Mouse (Mus musculus) hindbrain, postnatal 0 days (tissue): ENCODE results near the gene 1600015I10Rik. TPM values are rescaled to one million over a fixed set of nuclear protein-coding genes. Genes with fewer than 3 reads are reported as not detected.
"Not testable (repeated sequence)": the region's sequence is repeated elsewhere in the genome, so short reads cannot be mapped to it uniquely, and the experiment has no call there.

Experiments
- ATAC-seq: fragments of 200-750 bp; cut with Nextera tagmentation; 2 replicates; pipeline ENCODE4 v1.8.0; 2017; ENCODE audit warnings: mild to moderate bottlenecking, moderate TSS enrichment, moderate library complexity
- DNase-seq: peaks from one replicate; pipeline ENCODE4 v3.0.0-alpha.2; 2015; ENCODE audit warnings: low spot score
- H3K27ac ChIP-seq: fragments of 300-500 bp; sonication (generic); 2 replicates; pipeline ENCODE4 v1.5.1; 2014; ENCODE audit warnings: mild to moderate bottlenecking
- H3K27me3 ChIP-seq: fragments of 300-500 bp; sonication (generic); 2 replicates; pipeline ENCODE4 v1.6.1; 2014; ENCODE audit warnings: low read length, mixed read lengths; ENCODE audit not compliant: insufficient read depth
- H3K36me3 ChIP-seq: fragments of 300-500 bp; sonication (generic); 2 replicates; pipeline ENCODE4 v1.6.1; 2014; ENCODE audit warnings: low read length, mixed read lengths; ENCODE audit not compliant: insufficient read depth
- H3K4me1 ChIP-seq: fragments of 300-500 bp; sonication (generic); 2 replicates; pipeline ENCODE4 v1.6.1; 2014; ENCODE audit warnings: antibody characterized with exemption, low read length, mixed read lengths; ENCODE audit not compliant: insufficient read depth
- H3K4me2 ChIP-seq: fragments of 300-500 bp; sonication (generic); 2 replicates; pipeline ENCODE4 v1.6.1; 2014; ENCODE audit warnings: low read depth, mild to moderate bottlenecking, low read length, moderate library complexity, mixed read lengths
- H3K4me3 ChIP-seq: fragments of 300-500 bp; sonication (generic); 2 replicates; pipeline ENCODE4 v1.5.1; 2014; ENCODE audit warnings: low read length
- H3K9ac ChIP-seq: fragments of 300-500 bp; sonication (generic); replicated peaks from 2 replicates; pipeline ENCODE4 v1.6.1; 2014; ENCODE audit warnings: mild to moderate bottlenecking, low read length, moderate library complexity, mixed read lengths
- H3K9me3 ChIP-seq: fragments of 300-500 bp; sonication (generic); 2 replicates; pipeline ENCODE4 v1.6.1; 2016; ENCODE audit warnings: low read length, mixed read lengths
- CTCF ChIP-seq: IDR thresholded peaks from 2 replicates; pipeline ENCODE4 v1.5.1; 2016; ENCODE audit warnings: antibody characterized with exemption, control low read depth, low read depth
- WGBS: fragments of 180-500 bp; shearing (Covaris S2); extraction: QIAGEN DNeasy Blood & Tissue Kit; methylation state at CpG from one replicate; pipeline ENCODE4 v1.1.7; 2014; 5-methylcytosine and 5-hydroxymethylcytosine counted together
- polyA plus RNA-seq: library from polyadenylated mRNA; unstranded; fragments of >200 nt; fragmentation: Nextera tagmentation; extraction: Ambion mirVana; gene quantifications from 2 replicates; pipeline ENCODE4 v1.2.1, GENCODE M21; 2015
- total RNA-seq: library from RNA; depleted of rRNA; stranded (reverse); fragments of >200 nt; gene quantifications from 2 replicates; pipeline ENCODE4 v1.2.3, GENCODE M21; 2014; rRNA removed

Gene 1600015I10Rik
- total RNA-seq (not detected in 2 replicates), polyA plus RNA-seq (not detected in 2 replicates)

DNA sequence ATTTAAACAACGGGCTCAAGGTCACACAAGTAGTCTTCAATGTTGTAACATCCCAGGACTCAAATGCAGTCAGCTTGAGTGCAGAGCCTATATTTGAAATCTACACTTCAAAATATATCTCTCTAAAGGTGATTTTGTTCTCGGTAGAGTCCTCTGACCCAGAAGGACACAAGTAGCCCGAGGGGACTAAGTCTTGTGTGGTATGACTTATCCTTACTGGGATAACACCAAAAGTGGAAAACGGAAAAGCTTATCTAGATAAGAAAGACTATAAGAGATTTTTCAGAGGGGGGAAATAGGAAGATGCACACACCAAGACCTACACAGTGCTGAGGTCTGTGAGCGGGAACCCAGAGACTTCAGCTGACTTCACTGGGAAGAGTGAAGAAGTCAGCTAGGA, at the start of gene 1600015I10Rik:
Gene 1600015I10Rik (plus strand): TSS at position 301 of the 400 bp plus-strand sequence.
- no peak within 1 kb of the TSS for H3K9ac ChIP-seq
- no peak for TF ChIP-seq CTCF

GRCm38 (mm10) chr6:48894203-48894602, 35.5 kb upstream of the 1600015I10Rik start:
- no peaks in the 10 kb centered on the region for H3K27me3 ChIP-seq
- 60% methylated on average over 4 of the region's 4 CpGs for WGBS
- no peak overlapping the region for H3K4me2 ChIP-seq
- TF ChIP-seq CTCF: no peak
- H3K4me1 ChIP-seq: no peaks in the 10 kb centered on the region
- no peak overlapping the region for H3K27ac ChIP-seq
- DNase-seq: no peak
- H3K36me3 ChIP-seq: no peaks in the 10 kb centered on the region
- no peaks in the 10 kb centered on the region for H3K9me3 ChIP-seq
- H3K9ac ChIP-seq: no peak overlapping the region
- ATAC-seq: no peak
- H3K4me3 ChIP-seq: no peak overlapping the region

More for the DNA sequence above, at the start of gene 1600015I10Rik:
- Histone ChIP-seq H3K4me2 (no peak within 1 kb of the TSS), H3K4me3 (no peak within 1 kb of the TSS), H3K27ac (no peak within 1 kb of the TSS), H3K9me3 (no peaks in the 10 kb centered on the region), H3K36me3 (no peaks in the 10 kb centered on the region), H3K27me3 (no peaks in the 10 kb centered on the region), H3K4me1 (no peaks in the 10 kb centered on the region)
- DNase-seq (no peak), ATAC-seq (no peak)
- WGBS: 89% methylated on average over 5 of the region's 5 CpGs

- Histone ChIP-seq H3K4me3 (no peak overlapping the region), H3K36me3 (no peaks in the 10 kb centered on the region), H3K27ac (no peak overlapping the region), H3K9me3 (no peaks in the 10 kb centered on the region), H3K4me2 (no peak overlapping the region), H3K4me1 (no peaks in the 10 kb centered on the region), H3K9ac (no peak overlapping the region), H3K27me3 (no peaks in the 10 kb centered on the region)
- no peak for ATAC-seq
- TF ChIP-seq CTCF: no peak
- no peak for DNase-seq
- WGBS: 88% methylated on average over 8 of the region's 8 CpGs
Measured at GRCm38 (mm10) chr6:48894938-48895818, 34.5 kb upstream of the 1600015I10Rik start.

GRCm38 (mm10) chr6:48895941-48896340, 33.8 kb upstream of the 1600015I10Rik start:
- no peak overlapping the region for H3K27ac ChIP-seq
- WGBS: 83% methylated on average over 5 of the region's 5 CpGs
- no peak for TF ChIP-seq CTCF
- DNase-seq (no peak), ATAC-seq (no peak)
- H3K27me3 ChIP-seq: no peaks in the 10 kb centered on the region
- no peaks in the 10 kb centered on the region for H3K4me1 ChIP-seq
- H3K9ac ChIP-seq: no peak overlapping the region
- no peak overlapping the region for H3K4me2 ChIP-seq
- H3K36me3 ChIP-seq: no peaks in the 10 kb centered on the region
- H3K4me3 ChIP-seq: no peak overlapping the region
- no peaks in the 10 kb centered on the region for H3K9me3 ChIP-seq

- no peak overlapping the region for H3K9ac ChIP-seq
- no peaks in the 10 kb centered on the region for H3K4me1 ChIP-seq
- no peak overlapping the region for H3K27ac ChIP-seq
- no peak for DNase-seq
- H3K9me3 ChIP-seq: no peaks in the 10 kb centered on the region
- H3K27me3 ChIP-seq: no peaks in the 10 kb centered on the region
- H3K4me3 ChIP-seq: no peak overlapping the region
- no peak for TF ChIP-seq CTCF
- ATAC-seq: no peak
- WGBS: 80% methylated on average over 5 of the region's 5 CpGs
- H3K4me2 ChIP-seq: no peak overlapping the region
- no peaks in the 10 kb centered on the region for H3K36me3 ChIP-seq
Measured at GRCm38 (mm10) chr6:48896956-48897355, 32.7 kb upstream of the 1600015I10Rik start.

GRCm38 (mm10) chr6:48901316-48901715, 28.4 kb upstream of the 1600015I10Rik start:
- WGBS: 89% methylated on average over 11 of the region's 11 CpGs
- not testable (repeated sequence) for ATAC-seq, H3K9me3 ChIP-seq, DNase-seq, H3K9ac ChIP-seq, H3K27ac ChIP-seq, H3K4me1 ChIP-seq, H3K4me3 ChIP-seq, H3K4me2 ChIP-seq, H3K27me3 ChIP-seq, H3K36me3 ChIP-seq
